Mouse (Mus musculus): ENCODE results near the gene Heatr1.

GRCm38 (mm10) chr13:12372755-12373154 lies 22.1 kb upstream of the Heatr1 start:
- TF ChIP-seq CTCF (IDR thresholded peaks at IDR 0.05; ENCODE audit: low read depth): no peak
- no peak for TF ChIP-seq EP300 (IDR thresholded peaks at IDR 0.05; ENCODE audit: low read depth)

All from liver, postnatal 0 days (tissue).